Mouse (Mus musculus): ENCODE results near the gene Osgin1.

GRCm38 (mm10) chr8:119400904-119401303 lies 33.0 kb upstream of the Osgin1 start:
- TF ChIP-seq CTCF (IDR thresholded peaks at IDR 0.05) (no peak), EP300 (IDR thresholded peaks at IDR 0.05; ENCODE audit: insufficient read depth, low read depth, low read length) (no peak), POLR2A (IDR thresholded peaks at IDR 0.05; ENCODE audit: insufficient read depth, low read depth, low read length) (no peak)
